ENCODE assay signal across 8 mouse cellular contexts in genomic region chr5:110558368-110558767, GRCm38 (mm10). TPM values are rescaled to one million over a fixed set of nuclear protein-coding genes. Genes with fewer than 3 reads are reported as not detected.
A peak's percentile ranks its signal among the peaks of the same experiment; 100 is the strongest.
DNase-seq lines count a peak whose midpoint lies in the region; ATAC-seq lines count a peak whose summit lies in the region.

No protein-coding gene starts in this region.

- intact Hi-C loops in left cerebral cortex, postnatal 4 days (cut with DNase I) = no loop called here
- intact Hi-C loops in left cerebral cortex, postnatal 25 days (cut with DNase I) = no loop called here

- H3K27ac ChIP-seq in limb, embryonic 11.5 days (replicated peaks; ENCODE audit: low read depth, low read length) = no peak overlapping the region

- DNase-seq in left cerebral cortex, postnatal 4 days = peak; percentile 73
- no peak for DNase-seq in left cerebral cortex, postnatal 25 days (ENCODE audit: low spot score in 2 of 2)
- DNase-seq in adrenal gland, adult 18-20 months (ENCODE audit: low spot score in 2 of 2) = peak; percentile 61
- peak; percentile 56 for DNase-seq in forelimb bud, embryonic 11.5 days (ENCODE audit: low read depth, low spot score)
- DNase-seq in limb, embryonic 11.5 days (ENCODE audit: low spot score) = peak; percentile 63
- DNase-seq in testis, postnatal 10 days (ENCODE audit: low spot score) = peak; percentile 91
- no peak for DNase-seq in frontal cortex, postnatal 36 days (ENCODE audit: low spot score in 2 of 2)

- H3K9ac ChIP-seq in limb, embryonic 11.5 days (ENCODE audit: low read length) = no peak overlapping the region

- no peak for ATAC-seq in limb, embryonic 11.5 days (ENCODE audit: insufficient number of reproducible peaks, low FRiP score, low TSS enrichment, low read depth)
- no peak for ATAC-seq in megakaryocyte progenitor cell, adult 5-6 weeks (replicated peaks; ENCODE audit: poor library complexity)

- no peak overlapping the region for H3K4me3 ChIP-seq in limb, embryonic 11.5 days (ENCODE audit: low read depth, low read length)

- H3K36me3 ChIP-seq in limb, embryonic 11.5 days (ENCODE audit: control insufficient read depth, insufficient read depth, low read length) = no peaks in the 10 kb centered on the region

- WGBS in limb, embryonic 11.5 days = 17% methylated on average over 8 of the region's 8 CpGs

- H3K4me2 ChIP-seq in limb, embryonic 11.5 days (ENCODE audit: low read depth, severe bottlenecking) = no peak overlapping the region

- no peaks in the 10 kb centered on the region for H3K4me1 ChIP-seq in limb, embryonic 11.5 days (ENCODE audit: control insufficient read depth, insufficient read depth, low read length)

- no peaks in the 10 kb centered on the region for H3K9me3 ChIP-seq in limb, embryonic 11.5 days (ENCODE audit: control insufficient read depth, low read length)

- H3K27me3 ChIP-seq in limb, embryonic 11.5 days (ENCODE audit: control insufficient read depth, insufficient read depth, low read length) = no peaks in the 10 kb centered on the region

RNA-seq across cellular contexts. Expression of gene Galnt9, which starts 14.2 kb away (rescaled TPM):
- total RNA-seq in left cerebral cortex, postnatal 4 days (2021) = 10 to 100 TPM; 31.7 to 33.7 TPM
- total RNA-seq in left cerebral cortex, postnatal 25 days (2021) = 100 to 1,000 TPM in 1 of 2 experiments, 10 to 100 TPM in 1; 90.0 to 123 TPM
- under 1 TPM in 1 of 2 experiments, not detected in 1; 0.19 TPM for total RNA-seq in adrenal gland, adult 18-20 months (2021)
- polyA plus RNA-seq in limb, embryonic 11.5 days (2014; fragmentation: Nextera tagmentation; extraction: Ambion mirVana) = not detected in 2 replicates
- 0.39 TPM in 1 of 2 replicates, not detected in the other for total RNA-seq in megakaryocyte progenitor cell, adult 5-6 weeks (2015)
- total RNA-seq in megakaryocyte progenitor cell, adult 5-6 weeks (2017) = 0.12 TPM in 1 of 2 replicates, not detected in the other

Comparison
In these comparisons a context has a peak if more than half of its experiments do, and no peak if none do; other contexts are left out.
1. DNase-seq: peak in left cerebral cortex, postnatal 4 days (single experiment), adrenal gland, adult 18-20 months (2 of 2), forelimb bud, embryonic 11.5 days (single experiment), limb, embryonic 11.5 days (single experiment) and testis, postnatal 10 days (single experiment); none in left cerebral cortex, postnatal 25 days (0 of 2) and frontal cortex, postnatal 36 days (0 of 2).
2. RNA of gene Galnt9, which starts 14.2 kb away (total RNA-seq): 90.0 to 123 TPM in left cerebral cortex, postnatal 25 days and 31.7 to 33.7 TPM in left cerebral cortex, postnatal 4 days; 0.19 TPM in adrenal gland, adult 18-20 months and 0.12 to 0.39 TPM in megakaryocyte progenitor cell, adult 5-6 weeks; every median in the first group is over 10 times any median in the second.